Mouse (Mus musculus) erythroblast, embryonic 14.5 days (primary cell): ENCODE results near the gene Nr2f1.

Experiments used
- GATA1 ChIP-seq: IDR thresholded peaks from 2 replicates; pipeline ENCODE4 v1.6.1; 2012; ENCODE audit warnings: low read length, inconsistent platforms, mixed read lengths
- TAL1 ChIP-seq: IDR thresholded peaks from 3 replicates; pipeline ENCODE4 v1.6.1; 2012; ENCODE audit warnings: low read length, inconsistent platforms, mixed read lengths

DNA sequence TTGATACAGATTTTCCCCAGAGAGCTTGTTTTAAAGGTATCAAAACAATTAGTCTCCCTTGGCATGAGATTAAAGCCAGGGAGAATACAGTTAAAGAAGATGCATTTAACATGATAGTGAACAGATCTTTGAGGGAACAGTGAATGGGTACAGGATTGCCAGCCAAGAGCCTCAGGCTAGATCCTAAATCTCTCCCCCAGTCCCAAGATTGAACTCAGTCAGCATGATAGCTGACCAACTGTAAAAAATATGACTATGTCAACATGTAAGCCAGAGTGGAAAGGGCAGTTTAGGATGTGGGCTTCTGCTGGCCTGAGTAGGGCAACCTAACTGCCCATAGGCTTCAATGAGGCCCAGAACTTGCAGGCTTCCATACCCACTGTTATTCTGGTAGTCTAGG is 5.9 kb upstream of the Nr2f1 start:
- TF ChIP-seq TAL1: no peak
- TF ChIP-seq GATA1: no peak
